Mouse (Mus musculus): ENCODE measurements around the gene Ezh1.
A peak's percentile ranks its signal among the peaks of the same experiment; 100 is the strongest.

Ezh1 gene

DNA sequence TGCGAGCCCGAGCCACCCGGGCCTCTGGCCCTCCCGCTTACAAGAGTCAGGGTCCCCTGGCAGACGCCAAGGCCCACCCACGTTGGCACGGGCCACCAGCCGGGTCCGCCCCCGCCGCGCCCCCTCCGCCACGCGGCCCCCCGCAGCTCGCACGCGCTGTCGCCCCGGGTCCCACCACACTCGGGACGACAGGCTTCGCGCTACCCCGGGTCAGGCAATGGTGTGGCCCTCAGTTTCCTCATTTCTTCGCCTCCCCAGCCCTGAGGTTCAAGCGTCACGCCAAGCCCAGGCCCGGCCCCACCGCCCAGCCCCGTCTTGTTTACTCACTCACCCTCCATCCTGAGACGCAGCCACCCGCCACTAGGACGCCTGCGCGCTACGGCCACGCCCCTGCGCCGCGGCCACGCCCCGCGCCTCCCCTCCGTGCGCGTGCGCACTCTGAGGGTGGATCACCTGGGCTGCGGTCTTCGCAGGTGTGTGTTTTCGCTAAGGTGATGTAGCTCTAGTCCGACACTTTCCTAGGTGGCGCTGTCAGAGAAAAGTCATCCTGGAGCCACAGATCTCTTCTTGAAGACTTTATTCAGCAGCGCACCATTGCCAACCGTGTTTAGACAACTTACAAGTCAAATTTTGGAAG lies at the start of gene Ezh1:
Ezh1 (minus strand) TSS at position 399 of the 637 bp plus-strand sequence.
- peak; percentile 89 for DNase-seq (ENCODE audit: low spot score)

- DNase-seq (ENCODE audit: low spot score) = no peak
Measured at GRCm38 (mm10) chr11:101275309-101275708, 49.0 kb upstream of the Ezh1 start.

DNA sequence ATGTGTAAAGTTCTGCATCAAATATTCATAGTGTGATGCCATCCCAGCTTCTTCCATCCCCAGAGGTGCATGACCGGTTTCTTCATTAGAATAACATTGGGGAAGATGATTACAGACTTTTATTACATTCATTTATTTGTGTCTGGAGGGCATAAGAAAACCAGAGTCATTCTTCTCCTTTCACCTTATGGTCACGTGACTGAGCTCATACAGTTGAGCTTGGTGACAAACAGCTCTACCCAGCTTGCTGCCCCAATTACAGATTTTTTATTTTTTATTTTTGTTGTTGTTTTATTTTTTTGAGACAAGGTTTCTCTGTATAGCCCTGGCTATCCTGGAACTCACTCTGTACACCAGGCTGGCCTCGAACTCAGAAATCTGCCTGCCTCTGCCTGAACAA lies 46.2 kb upstream of the Ezh1 start:
- DNase-seq (ENCODE audit: low spot score) = no peak

DNA sequence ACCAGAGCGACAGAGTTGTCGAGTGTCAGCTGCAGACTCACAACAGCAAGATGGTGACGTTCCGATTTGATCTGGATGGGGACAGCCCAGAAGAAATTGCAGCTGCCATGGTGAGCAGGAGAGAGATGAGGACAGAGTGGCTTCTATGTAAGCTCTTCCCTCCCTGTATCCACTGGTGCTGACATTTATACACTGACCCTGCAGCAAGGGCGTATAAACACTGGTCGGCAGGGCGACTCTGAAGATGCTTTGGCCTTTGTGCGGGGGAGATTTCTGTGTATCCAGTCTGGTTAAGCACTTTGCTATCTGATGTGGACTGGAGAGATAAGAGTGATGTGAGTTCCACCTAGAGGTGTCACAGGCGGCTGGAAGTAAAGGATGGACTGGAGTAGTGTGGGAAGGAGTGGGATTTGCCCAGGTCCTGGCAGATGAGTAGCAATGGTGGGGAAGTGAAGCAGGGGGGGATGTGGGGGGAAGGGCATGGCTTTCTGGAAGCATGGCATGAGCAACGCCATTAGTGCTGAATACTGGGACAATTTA lies 43.4 kb upstream of the Ezh1 start:
- DNase-seq (ENCODE audit: low spot score) = no peak

GRCm38 (mm10) chr11:101265906-101266305 lies 39.6 kb upstream of the Ezh1 start:
- DNase-seq (ENCODE audit: low spot score) = no peak

- DNase-seq (ENCODE audit: low spot score) = no peak
Measured at GRCm38 (mm10) chr11:101264954-101265471, 38.8 kb upstream of the Ezh1 start.

- DNase-seq (ENCODE audit: low spot score) = no peak
Measured at GRCm38 (mm10) chr11:101263989-101264280, 37.7 kb upstream of the Ezh1 start.

GRCm38 (mm10) chr11:101263138-101263988 lies 37.1 kb upstream of the Ezh1 start:
- no peak for DNase-seq (ENCODE audit: low spot score)

DNA sequence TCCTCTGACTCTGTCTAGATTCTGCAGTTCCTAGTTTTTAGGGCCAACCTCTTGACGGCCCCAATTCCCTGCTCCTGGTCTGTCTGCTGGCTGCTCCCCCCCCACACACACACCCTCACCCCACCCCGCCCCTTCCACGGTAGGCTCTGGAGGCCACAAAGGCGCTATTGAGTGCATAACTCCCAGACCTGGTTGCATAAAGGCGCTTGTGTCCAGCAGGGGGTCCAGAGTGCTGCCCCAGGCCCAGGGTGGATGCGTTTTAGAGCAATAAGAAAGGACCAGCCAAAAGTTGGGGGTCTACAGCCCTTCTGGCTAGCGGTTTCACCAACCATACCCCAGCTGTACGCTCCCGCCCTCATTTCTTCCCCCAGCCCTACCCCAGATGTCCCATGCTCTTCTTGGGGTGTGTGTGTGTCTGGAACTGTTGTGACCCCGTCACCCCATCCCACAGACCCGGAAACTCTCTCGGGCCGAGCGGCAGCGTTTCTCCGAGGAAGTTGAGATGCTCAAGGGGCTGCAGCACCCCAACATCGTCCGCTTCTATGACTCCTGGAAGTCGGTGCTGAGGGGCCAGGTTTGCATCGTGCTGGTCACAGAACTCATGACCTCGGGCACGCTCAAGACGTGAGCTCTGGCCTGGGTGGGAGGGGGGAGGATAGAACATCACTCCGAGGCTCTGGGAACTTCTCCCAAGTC lies 36.2 kb upstream of the Ezh1 start:
- no peak for DNase-seq (ENCODE audit: low spot score)

- DNase-seq (ENCODE audit: low spot score) = no peak
Measured at GRCm38 (mm10) chr11:101260826-101261380, 34.6 kb upstream of the Ezh1 start.

- DNase-seq (ENCODE audit: low spot score) = no peak
Measured at GRCm38 (mm10) chr11:101259948-101260825, 33.9 kb upstream of the Ezh1 start, which contains the start of gene Wnk4. Wnk4 (plus strand) TSS chr11:101260567.

GRCm38 (mm10) chr11:101259261-101259712 lies 33.0 kb upstream of the Ezh1 start:
- peak; percentile 68 for DNase-seq (ENCODE audit: low spot score)

DNA sequence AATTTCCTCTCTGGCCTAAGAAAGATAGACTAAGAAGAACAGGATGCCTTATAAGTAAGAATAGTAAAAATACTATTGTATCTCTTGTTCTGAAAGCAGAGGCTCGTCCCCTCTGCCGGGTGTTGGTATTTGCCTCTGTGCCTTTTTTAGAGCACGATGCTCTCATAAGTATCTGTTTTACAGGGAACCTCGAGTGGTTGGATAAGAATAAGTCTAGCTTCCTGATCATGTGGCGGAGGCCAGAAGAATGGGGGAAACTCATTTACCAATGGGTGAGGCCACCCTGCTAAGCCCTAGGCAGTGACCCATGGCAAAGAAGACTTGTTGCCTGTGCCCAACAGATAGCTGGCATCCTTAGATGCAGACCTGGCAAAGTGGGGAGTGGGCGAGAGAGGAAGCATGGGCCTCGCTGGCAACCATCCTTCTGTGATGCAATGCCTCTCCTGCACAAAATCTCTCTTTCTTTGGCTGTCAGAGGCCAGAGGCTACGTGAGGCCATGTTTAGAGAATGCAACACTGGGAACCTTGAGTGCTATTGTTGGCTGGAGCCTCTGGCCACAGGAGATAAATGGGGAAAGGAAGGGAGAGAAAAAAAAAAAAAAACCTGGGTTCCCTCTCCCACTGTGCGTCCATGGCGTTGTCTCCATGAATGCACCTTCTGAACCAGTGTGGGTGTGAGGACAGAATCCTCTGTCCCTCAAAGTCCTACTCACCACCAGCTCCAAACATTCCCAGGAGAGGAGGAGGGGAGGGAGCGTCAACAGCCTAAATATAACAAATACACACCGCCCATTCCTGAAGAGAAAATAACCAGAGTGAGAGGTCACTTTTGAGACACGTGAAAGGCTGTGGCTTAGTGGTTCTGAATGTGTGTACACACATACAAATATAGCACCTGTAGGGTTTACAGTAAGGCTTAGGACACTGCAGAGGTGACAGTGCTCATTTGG lies 29.8 kb upstream of the Ezh1 start:
- DNase-seq (ENCODE audit: low spot score) = no peak

DNA sequence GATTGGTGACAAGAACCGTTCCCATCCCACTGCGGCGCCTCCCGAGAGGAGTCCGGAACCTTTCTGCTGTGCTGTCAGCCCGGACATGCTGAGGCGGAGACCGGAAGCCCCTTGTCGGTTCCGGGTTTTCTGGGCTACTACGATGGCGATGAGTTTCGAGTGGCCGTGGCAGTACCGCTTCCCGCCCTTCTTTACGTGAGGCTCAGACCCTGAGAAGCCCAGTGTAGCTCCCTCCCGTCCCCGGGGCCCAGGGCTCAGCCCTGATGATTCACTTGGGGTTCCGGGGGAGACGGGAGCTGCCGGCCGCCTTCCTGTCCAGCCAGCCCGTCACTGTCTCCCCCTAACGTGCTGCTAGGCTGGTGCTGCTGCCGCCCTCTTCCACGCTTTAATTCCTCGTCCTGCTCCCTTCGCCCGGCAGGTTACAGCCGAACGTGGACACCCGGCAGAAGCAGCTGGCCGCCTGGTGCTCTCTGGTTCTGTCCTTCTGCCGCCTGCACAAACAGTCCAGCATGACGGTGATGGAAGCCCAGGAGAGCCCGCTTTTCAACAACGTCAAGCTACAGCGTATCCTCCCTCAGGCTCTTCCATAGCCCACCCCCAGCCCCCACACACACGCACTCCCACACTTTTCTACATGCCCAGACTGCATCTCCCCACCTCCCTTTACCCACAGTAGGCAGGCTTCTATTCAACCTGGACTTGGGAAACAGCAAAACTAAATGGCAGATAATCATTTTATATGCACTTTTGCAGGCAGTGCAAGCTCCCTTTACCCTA lies 27.5 kb upstream of the Ezh1 start, which contains the start of gene Vps25:
Vps25 (plus strand) TSS at position 95 of the 777 bp plus-strand sequence.
- DNase-seq (ENCODE audit: low spot score) = peak; percentile 84

DNA sequence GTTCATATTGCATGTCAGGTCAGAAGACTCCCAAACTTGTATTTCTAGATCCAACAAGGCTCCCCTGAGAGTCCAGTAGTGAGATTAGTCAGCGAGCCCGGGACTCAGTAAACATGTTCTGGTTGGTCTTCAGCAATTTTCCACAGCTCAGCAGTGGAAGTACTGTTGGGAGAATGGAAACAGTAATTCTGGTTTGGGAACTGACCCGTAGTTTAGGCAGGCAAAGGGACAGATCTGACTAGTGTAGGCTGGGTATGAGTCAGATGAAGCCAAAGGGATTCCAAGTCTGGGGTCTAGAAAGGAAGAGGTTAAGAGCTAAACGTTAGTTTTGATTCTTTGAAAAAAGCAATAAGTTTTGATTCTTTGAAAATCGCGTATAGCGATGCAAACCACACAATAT lies 26.7 kb upstream of the Ezh1 start:
- DNase-seq (ENCODE audit: low spot score) = no peak

DNA sequence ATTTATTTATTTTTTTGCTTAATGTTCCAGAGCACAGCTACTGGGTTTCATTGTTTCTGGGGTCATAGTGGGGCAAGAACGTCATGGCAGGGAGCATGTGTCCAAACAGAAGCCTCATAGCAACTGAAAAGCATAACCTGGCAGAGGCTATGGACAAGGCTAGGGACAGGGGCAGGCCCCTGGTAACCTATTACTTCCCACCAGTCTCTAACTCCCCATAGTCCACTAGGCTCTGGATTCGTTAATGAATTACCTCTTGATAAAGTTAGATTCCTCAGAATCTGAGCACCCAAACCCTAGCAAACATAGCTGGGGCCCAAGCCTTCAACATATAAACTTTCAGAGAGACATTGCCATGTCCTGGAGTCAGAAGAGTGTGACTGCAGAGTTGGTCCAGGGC lies 24.8 kb upstream of the Ezh1 start:
- DNase-seq (ENCODE audit: low spot score) = no peak

DNA sequence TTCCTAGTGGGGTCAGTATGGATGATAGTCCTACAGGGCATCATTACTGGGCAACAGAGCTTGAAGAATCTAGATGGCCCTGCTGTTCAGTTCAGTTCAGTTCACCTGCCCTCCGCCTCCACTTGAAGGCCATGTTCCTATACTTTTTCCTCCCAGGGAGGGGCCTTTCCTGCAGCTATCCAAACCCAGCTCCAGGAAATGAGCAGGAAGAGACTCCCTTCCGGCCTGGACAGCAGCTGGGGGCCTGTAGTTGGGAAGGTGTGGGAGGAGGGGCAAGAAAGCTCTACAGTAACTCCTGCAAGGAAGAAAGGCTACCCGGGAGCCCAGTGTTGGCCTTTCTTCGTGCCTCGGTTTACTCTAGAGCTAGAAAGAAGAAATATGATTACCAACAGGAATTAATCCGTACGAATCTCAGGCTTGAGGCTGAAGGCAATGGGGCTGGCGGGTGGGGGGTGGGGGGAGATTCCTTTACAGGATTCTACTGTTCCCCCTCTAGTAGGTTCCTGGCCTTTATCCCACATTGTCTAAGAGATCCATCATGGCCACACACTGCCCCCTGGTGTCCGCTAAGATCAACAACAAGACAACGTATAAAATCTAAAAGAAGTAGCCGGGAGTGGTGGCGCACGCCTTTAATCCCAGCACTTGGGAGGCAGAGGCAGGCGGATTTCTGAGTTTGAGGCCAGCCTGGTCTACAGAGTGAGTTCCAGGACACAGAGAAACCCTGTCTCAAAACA lies 22.2 kb upstream of the Ezh1 start:
- DNase-seq (ENCODE audit: low spot score) = peak; percentile 80

DNA sequence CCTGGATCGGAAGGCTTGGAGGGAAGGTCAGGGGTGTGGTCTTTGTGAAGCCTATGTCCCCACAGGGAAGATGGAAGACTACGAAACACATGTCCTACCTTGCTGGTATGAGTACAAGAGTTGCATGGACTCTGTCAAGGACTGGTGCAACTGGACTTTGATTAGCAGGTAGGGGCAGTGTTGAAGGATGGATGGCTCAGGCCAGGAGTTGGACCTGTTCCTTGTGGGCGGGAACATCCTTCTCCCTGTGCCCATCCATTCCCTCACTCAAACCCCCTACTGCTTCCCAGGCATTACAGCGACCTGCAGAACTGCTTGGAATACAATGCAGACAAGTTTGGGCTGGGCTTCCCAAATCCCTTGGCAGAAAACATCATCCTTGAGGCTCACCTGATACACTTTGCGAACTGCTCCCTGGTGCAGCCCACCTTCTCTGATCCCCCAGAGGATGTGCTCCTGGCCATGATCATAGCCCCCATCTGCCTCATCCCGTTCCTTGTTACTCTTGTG lies 21.3 kb upstream of the Ezh1 start:
- no peak for DNase-seq (ENCODE audit: low spot score)
